Mouse (Mus musculus): Measurements from ENCODE around the gene Thumpd2. TPM values are rescaled to one million over a fixed set of nuclear protein-coding genes. Genes with fewer than 3 reads are reported as not detected.

The Thumpd2 gene
- polyA plus RNA-seq, 1 experiment from 2014 or later = 11.9 TPM

DNA sequence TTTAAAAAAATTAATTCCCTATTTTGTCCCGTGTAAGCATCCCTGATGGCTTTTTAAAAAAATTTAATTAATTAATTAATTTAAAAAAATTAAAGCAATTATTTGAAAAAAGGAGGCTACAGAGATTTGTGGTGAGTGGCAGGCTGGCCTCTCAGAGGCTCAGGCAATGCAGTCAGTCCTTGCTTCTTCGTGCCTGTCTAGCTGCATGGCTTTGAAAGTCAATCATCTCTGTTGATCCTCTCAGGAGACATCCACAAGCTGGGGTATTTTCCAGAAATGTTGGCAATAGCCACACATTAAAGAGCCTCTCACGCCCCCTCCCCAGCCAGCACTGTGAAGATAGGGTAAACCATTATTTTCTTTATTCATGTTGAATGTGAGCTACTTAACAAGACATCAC lies 54.7 kb downstream of the Thumpd2 start:
- Histone ChIP-seq H3K27me3 (replicated peaks; ENCODE audit: control insufficient read depth, insufficient read depth, low read length) (no peaks in the 10 kb centered on the region), H3K9ac (ENCODE audit: low read depth, low read length) (no peak overlapping the region), H3K36me3 (ENCODE audit: control insufficient read depth, insufficient read depth, low read length) (no peaks in the 10 kb centered on the region), H3K4me1 (ENCODE audit: control insufficient read depth, insufficient read depth, low read length) (no peaks in the 10 kb centered on the region), H3K27ac (ENCODE audit: low read length) (no peak overlapping the region), H3K4me3 (ENCODE audit: low read length) (no peak overlapping the region), H3K9me3 (ENCODE audit: control insufficient read depth, low read length) (no peaks in the 10 kb centered on the region), H3K4me2 (ENCODE audit: low read depth, low read length) (no peak overlapping the region)
- 73% methylated on average over 3 of the region's 3 CpGs for WGBS
- no peak for ATAC-seq

DNA sequence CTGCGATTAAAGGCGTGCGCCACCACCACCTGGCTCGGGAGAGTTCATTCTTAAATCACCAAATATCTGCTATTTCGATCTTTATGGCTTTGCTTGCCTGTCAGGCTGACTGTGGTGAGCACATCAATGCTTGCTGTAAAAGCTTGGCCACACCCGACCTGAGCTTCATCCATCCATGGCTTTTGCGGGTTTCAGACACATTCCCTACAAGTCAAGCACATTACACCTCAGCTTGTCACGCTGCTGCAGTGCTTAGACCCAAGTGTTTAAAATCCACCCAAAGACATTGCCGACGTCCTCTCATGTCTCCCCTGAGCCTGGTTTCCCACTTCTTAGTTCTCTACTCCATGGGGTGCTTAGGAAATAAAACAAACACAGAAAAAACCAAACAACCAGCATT lies 55.8 kb downstream of the Thumpd2 start:
- WGBS = 81% methylated on average over 10 of the region's 10 CpGs
- no peak overlapping the region for H3K4me3 ChIP-seq (ENCODE audit: low read length)
- H3K9me3 ChIP-seq (ENCODE audit: control insufficient read depth, low read length) = no peaks in the 10 kb centered on the region
- no peaks in the 10 kb centered on the region for H3K27me3 ChIP-seq (replicated peaks; ENCODE audit: control insufficient read depth, insufficient read depth, low read length)
- no peak overlapping the region for H3K27ac ChIP-seq (ENCODE audit: low read length)
- ATAC-seq = no peak
- H3K4me1 ChIP-seq (ENCODE audit: control insufficient read depth, insufficient read depth, low read length) = 0 out of 2 replicates have a peak, but pooled peaks cover 3% of the 10 kb centered on the region
- no peak overlapping the region for H3K4me2 ChIP-seq (ENCODE audit: low read depth, low read length)
- H3K9ac ChIP-seq (ENCODE audit: low read depth, low read length) = no peak overlapping the region
- H3K36me3 ChIP-seq (ENCODE audit: control insufficient read depth, insufficient read depth, low read length) = no peaks in the 10 kb centered on the region

DNA sequence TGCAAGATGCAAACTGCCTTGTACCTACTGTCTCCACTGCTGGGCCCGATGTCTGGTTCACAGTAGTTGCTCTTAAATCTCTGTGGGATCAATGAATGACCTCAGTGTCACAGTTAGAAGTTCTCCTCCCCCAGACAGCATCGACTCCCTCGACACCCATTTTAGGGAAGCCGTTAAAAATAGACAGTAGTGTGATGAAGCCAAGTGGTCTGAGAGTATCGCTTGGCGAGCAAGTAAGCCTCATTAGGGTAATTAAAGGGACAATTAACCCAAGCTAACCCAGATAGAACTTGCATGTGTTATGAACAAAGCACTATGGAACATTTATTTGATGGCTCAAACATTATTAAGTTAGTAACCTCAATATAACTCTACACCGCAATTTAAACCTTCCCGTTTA lies 59.6 kb downstream of the Thumpd2 start:
- H3K9ac ChIP-seq (ENCODE audit: low read depth, low read length) = no peak overlapping the region
- H3K4me3 ChIP-seq (ENCODE audit: low read length) = no peak overlapping the region
- H3K27ac ChIP-seq (ENCODE audit: low read length) = no peak overlapping the region
- no peak for ATAC-seq
- no peak overlapping the region for H3K4me2 ChIP-seq (ENCODE audit: low read depth, low read length)
- no peaks in the 10 kb centered on the region for H3K9me3 ChIP-seq (ENCODE audit: control insufficient read depth, low read length)
- no peaks in the 10 kb centered on the region for H3K27me3 ChIP-seq (replicated peaks; ENCODE audit: control insufficient read depth, insufficient read depth, low read length)
- 68% methylated on average over 8 of the region's 8 CpGs for WGBS
- peaks cover 7% of the 10 kb centered on the region for H3K4me1 ChIP-seq (ENCODE audit: control insufficient read depth, insufficient read depth, low read length)
- no peaks in the 10 kb centered on the region for H3K36me3 ChIP-seq (ENCODE audit: control insufficient read depth, insufficient read depth, low read length)

DNA sequence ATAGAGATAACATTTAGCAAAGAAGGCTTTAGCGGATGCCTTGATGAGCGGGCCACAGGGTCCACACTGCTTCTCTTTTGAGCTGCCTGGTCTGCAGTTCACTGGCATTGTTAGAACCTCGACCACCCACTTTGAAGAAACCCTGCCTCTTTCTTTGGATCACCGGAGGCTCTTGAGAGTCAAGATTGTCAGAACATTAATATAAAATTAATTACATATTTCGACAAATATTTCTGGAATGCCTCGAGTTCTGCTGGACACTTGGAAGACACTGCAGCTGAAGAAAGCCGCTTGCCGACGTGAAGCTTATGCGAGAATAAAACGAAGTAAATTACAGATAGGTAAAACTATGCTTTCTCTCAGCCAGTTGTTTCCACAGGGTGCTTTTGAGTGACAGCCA lies 60.4 kb downstream of the Thumpd2 start:
- H3K4me2 ChIP-seq (ENCODE audit: low read depth, low read length) = no peak overlapping the region
- H3K4me1 ChIP-seq (ENCODE audit: control insufficient read depth, insufficient read depth, low read length) = peaks cover 7% of the 10 kb centered on the region
- H3K4me3 ChIP-seq (ENCODE audit: low read length) = no peak overlapping the region
- H3K36me3 ChIP-seq (ENCODE audit: control insufficient read depth, insufficient read depth, low read length) = no peaks in the 10 kb centered on the region
- ATAC-seq = no peak
- H3K27ac ChIP-seq (ENCODE audit: low read length) = no peak overlapping the region
- WGBS = 66% methylated on average over 11 of the region's 11 CpGs
- H3K9ac ChIP-seq (ENCODE audit: low read depth, low read length) = no peak overlapping the region
- H3K9me3 ChIP-seq (ENCODE audit: control insufficient read depth, low read length) = no peaks in the 10 kb centered on the region
- H3K27me3 ChIP-seq (replicated peaks; ENCODE audit: control insufficient read depth, insufficient read depth, low read length) = no peaks in the 10 kb centered on the region

DNA sequence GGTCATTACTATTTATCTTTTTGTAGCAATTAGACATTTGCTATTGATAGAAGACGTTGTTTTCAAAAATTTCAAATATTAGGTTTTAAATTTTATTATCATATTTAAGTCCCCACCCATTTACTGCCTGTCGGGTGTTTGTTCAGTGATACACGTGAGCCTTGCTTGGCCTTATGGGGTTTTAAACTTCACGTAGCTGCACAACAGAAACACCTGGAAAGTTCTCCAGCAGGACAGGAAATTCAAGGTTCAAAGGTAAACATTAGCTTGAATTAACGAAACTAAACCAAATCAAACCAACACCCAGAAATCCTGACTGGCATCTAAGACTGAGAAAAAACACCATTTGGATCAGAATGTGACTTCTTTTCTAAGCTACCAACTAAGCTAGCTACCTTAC lies 62.8 kb downstream of the Thumpd2 start:
- no peak overlapping the region for H3K9ac ChIP-seq (ENCODE audit: low read depth, low read length)
- ATAC-seq = peak; percentile 80
- H3K27ac ChIP-seq (ENCODE audit: low read length) = no peak overlapping the region
- no peaks in the 10 kb centered on the region for H3K9me3 ChIP-seq (ENCODE audit: control insufficient read depth, low read length)
- H3K4me1 ChIP-seq (ENCODE audit: control insufficient read depth, insufficient read depth, low read length) = peaks cover 7% of the 10 kb centered on the region
- no peak overlapping the region for H3K4me3 ChIP-seq (ENCODE audit: low read length)
- 45% methylated on average over 5 of the region's 5 CpGs for WGBS
- H3K4me2 ChIP-seq (ENCODE audit: low read depth, low read length) = no peak overlapping the region
- H3K36me3 ChIP-seq (ENCODE audit: control insufficient read depth, insufficient read depth, low read length) = no peaks in the 10 kb centered on the region
- H3K27me3 ChIP-seq (replicated peaks; ENCODE audit: control insufficient read depth, insufficient read depth, low read length) = no peaks in the 10 kb centered on the region

DNA sequence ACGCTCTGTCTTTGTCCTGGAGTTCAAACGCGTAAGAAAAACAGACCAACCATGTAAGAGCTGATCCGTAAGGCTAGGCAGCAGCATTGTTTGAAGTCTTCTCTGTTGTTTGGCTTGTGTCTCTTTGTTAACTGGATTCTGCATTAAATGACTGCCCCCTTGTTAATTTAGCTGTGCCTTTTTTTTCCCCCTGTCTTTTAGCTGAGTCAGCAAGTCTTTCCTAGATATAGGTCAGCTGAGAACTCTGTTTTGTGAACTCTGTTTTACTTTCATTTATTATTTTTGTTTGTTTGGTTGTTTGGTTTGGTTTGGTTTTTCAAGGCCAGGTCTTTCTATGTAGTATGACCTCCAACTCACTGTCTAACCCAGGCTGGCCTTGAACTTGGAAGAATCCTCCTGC lies 63.2 kb downstream of the Thumpd2 start:
- no peak overlapping the region for H3K4me3 ChIP-seq (ENCODE audit: low read length)

DNA sequence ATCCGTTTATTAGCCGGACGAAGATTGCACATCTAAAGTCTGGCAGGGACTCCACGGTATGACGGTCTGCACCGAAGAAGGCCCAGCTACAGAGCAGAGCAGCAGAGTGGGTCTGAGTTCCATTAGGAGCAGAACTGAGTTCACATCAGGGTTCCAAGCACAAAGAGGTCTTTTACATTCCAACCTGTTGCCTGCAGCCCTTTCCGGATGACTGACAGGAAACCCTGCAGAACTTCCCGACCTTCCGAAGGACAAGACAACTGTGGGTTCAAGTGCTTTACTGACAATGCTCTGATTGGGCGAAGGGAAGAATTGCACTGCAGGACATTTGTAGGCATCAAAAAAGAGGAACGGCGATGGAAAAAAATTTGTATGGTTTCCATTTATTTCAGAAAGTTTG lies 63.9 kb downstream of the Thumpd2 start:
- ATAC-seq = no peak
- no peaks in the 10 kb centered on the region for H3K36me3 ChIP-seq (ENCODE audit: control insufficient read depth, insufficient read depth, low read length)
- H3K4me2 ChIP-seq (ENCODE audit: low read depth, low read length) = no peak overlapping the region
- no peak overlapping the region for H3K9ac ChIP-seq (ENCODE audit: low read depth, low read length)
- H3K9me3 ChIP-seq (ENCODE audit: control insufficient read depth, low read length) = no peaks in the 10 kb centered on the region
- H3K27me3 ChIP-seq (replicated peaks; ENCODE audit: control insufficient read depth, insufficient read depth, low read length) = no peaks in the 10 kb centered on the region
- H3K4me3 ChIP-seq (ENCODE audit: low read length) = no peak overlapping the region
- WGBS = 78% methylated on average over 12 of the region's 12 CpGs
- no peak overlapping the region for H3K27ac ChIP-seq (ENCODE audit: low read length)
- H3K4me1 ChIP-seq (ENCODE audit: control insufficient read depth, insufficient read depth, low read length) = peaks cover 7% of the 10 kb centered on the region

More for the DNA sequence above, 63.2 kb downstream of the Thumpd2 start:
- no peaks in the 10 kb centered on the region for H3K27me3 ChIP-seq (replicated peaks; ENCODE audit: control insufficient read depth, insufficient read depth, low read length)
- no peaks in the 10 kb centered on the region for H3K9me3 ChIP-seq (ENCODE audit: control insufficient read depth, low read length)
- H3K9ac ChIP-seq (ENCODE audit: low read depth, low read length) = no peak overlapping the region
- H3K4me1 ChIP-seq (ENCODE audit: control insufficient read depth, insufficient read depth, low read length) = peaks cover 7% of the 10 kb centered on the region
- WGBS = 87% methylated on average over 4 of the region's 4 CpGs
- ATAC-seq = no peak
- H3K27ac ChIP-seq (ENCODE audit: low read length) = no peak overlapping the region
- H3K4me2 ChIP-seq (ENCODE audit: low read depth, low read length) = no peak overlapping the region
- H3K36me3 ChIP-seq (ENCODE audit: control insufficient read depth, insufficient read depth, low read length) = no peaks in the 10 kb centered on the region

DNA sequence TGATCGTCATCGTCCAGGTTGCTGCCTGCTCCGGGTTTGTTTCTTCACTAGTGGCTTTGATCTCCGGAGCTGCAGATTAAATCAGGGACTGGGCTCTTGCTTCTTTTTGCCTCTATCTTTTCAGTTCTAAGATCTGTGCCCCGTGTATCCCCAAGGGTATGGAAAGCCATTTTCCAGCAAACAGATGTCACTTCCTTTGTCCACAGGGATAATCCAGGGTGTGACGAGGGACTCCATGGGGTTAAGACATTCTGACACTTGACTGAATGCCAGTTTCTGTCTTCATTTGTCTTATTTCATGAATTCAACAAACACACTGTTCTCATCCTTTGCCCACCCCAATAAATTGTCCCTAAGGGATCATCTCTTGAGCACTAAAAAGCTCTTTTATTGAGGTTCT lies 65.9 kb downstream of the Thumpd2 start:
- H3K4me2 ChIP-seq (ENCODE audit: low read depth, low read length) = no peak overlapping the region
- H3K27me3 ChIP-seq (replicated peaks; ENCODE audit: control insufficient read depth, insufficient read depth, low read length) = no peaks in the 10 kb centered on the region
- H3K9me3 ChIP-seq (ENCODE audit: control insufficient read depth, low read length) = no peaks in the 10 kb centered on the region
- no peak overlapping the region for H3K9ac ChIP-seq (ENCODE audit: low read depth, low read length)
- H3K27ac ChIP-seq (ENCODE audit: low read length) = no peak overlapping the region
- H3K36me3 ChIP-seq (ENCODE audit: control insufficient read depth, insufficient read depth, low read length) = no peaks in the 10 kb centered on the region
- H3K4me1 ChIP-seq (ENCODE audit: control insufficient read depth, insufficient read depth, low read length) = peaks cover 4% of the 10 kb centered on the region
- ATAC-seq = no peak
- no peak overlapping the region for H3K4me3 ChIP-seq (ENCODE audit: low read length)
- WGBS = 71% methylated on average over 6 of the region's 6 CpGs

DNA sequence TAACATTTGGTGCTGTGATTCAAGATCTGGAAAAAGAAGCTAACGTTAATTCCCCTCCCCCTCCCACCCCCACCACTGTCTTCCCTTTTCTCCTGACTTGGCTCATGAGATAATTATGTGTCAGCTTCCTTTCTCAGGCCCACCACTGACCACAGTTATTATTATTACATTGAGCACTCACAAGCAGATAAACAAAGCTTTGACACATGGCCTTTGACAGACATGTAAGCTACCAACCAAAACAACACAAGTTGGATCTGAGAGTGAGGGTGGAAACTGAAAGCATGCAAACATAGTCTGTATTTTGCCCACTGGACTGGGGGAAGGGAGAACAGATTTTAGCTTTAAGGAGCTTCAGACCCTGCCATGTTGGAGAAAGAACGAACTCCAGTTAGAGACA lies 67.7 kb downstream of the Thumpd2 start:
- H3K4me3 ChIP-seq (ENCODE audit: low read length) = no peak overlapping the region
- no peaks in the 10 kb centered on the region; the same call in 1 of the 2 replicates for H3K4me1 ChIP-seq (ENCODE audit: control insufficient read depth, insufficient read depth, low read length)
- H3K9me3 ChIP-seq (ENCODE audit: control insufficient read depth, low read length) = no peaks in the 10 kb centered on the region
- no peaks in the 10 kb centered on the region for H3K27me3 ChIP-seq (replicated peaks; ENCODE audit: control insufficient read depth, insufficient read depth, low read length)
- H3K4me2 ChIP-seq (ENCODE audit: low read depth, low read length) = no peak overlapping the region
- no peaks in the 10 kb centered on the region for H3K36me3 ChIP-seq (ENCODE audit: control insufficient read depth, insufficient read depth, low read length)
- H3K9ac ChIP-seq (ENCODE audit: low read depth, low read length) = no peak overlapping the region
- H3K27ac ChIP-seq (ENCODE audit: low read length) = no peak overlapping the region
- no peak for ATAC-seq
- WGBS = 60% methylated on average over 2 of the region's 2 CpGs

DNA sequence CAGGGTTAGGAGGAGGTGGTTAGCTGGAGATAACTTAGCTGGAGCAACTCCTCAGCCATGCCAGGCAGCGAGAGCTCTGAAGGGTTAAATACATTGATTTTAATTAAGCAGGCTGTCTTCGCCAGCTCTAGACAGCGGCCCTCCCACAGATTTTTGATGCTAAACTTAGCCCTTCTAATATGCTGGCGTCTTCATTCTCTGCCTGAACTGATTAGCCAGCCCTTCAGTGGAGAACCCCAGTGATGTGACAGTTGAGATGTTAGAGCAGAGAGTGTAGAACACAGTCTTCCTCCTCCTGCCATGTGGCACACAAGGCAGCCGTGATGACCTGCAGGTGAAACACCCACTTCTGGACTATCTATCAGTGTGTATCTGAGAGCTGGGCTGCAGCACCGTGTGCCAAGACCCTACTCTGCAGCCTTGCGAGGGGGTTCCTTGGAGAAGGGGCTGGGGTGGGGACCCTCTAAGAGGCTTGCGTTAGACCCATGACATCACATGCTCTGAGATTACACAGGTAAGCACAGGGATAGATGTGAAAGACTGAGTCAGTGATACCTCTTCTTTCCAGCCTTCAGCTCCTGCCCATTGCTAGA lies 73.3 kb downstream of the Thumpd2 start:
- Histone ChIP-seq H3K4me1 (ENCODE audit: control insufficient read depth, insufficient read depth, low read length) (no peaks in the 10 kb centered on the region), H3K9ac (ENCODE audit: low read depth, low read length) (no peak overlapping the region), H3K36me3 (ENCODE audit: control insufficient read depth, insufficient read depth, low read length) (no peaks in the 10 kb centered on the region), H3K27me3 (replicated peaks; ENCODE audit: control insufficient read depth, insufficient read depth, low read length) (no peaks in the 10 kb centered on the region), H3K4me2 (ENCODE audit: low read depth, low read length) (no peak overlapping the region), H3K27ac (ENCODE audit: low read length) (no peak overlapping the region), H3K4me3 (ENCODE audit: low read length) (no peak overlapping the region), H3K9me3 (ENCODE audit: control insufficient read depth, low read length) (no peaks in the 10 kb centered on the region)
- ATAC-seq = no peak
- WGBS = 76% methylated on average over 8 of the region's 8 CpGs
